Comparison of ENCODE assay signal across 8 mouse cellular contexts in the genomic region with DNA sequence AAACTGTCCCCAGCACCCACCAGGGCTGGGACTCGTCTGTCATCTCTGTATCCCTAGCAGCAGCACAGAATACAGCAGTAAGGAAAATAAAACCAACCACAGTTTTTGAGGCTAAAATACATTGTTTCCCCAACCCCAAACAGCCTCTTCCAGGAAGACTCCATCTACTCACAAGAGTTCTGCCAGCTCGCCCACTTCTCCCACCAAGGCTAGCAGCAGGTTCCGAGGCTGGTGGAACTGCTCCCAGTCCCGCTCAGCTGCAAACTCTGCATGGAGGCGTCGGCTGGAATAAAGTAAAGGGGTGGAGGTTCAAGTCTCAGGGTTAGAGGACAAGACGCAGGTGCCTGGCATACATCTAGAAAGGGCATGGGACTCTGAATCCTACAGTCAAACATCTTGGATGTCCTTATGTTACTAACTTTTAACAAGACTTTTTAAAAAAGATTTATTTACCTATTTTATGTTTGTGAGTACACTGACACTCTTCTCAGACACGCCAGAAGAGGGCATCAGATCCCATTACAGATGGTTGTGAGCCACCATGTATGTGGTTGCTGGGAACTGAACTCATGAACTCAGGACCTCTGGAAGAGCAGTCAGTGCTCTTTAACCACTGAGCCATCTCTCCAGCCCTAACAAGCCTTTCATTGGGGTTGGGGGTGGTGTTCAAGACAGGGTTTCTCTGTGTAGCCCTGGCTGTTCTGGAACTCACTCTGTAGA. TPM values are rescaled to one million over a fixed set of nuclear protein-coding genes. Genes with fewer than 3 reads are reported as not detected.
DNase-seq lines count a peak whose midpoint lies in the region; ATAC-seq and TF ChIP-seq lines count a peak whose summit lies in the region.

No protein-coding gene starts in this region.

- peaks cover 22% of the 10 kb centered on the region for H3K36me3 ChIP-seq in heart, embryonic 10.5 days
- peaks cover 20 to 37% of the 10 kb centered on the region in 2 experiments for H3K36me3 ChIP-seq in CH12.LX (replicated peaks in 1 of 2; ENCODE audit: control insufficient read depth in 1 of 2, insufficient read depth in 1 of 2, low read length in 1 of 2)
- no peaks in the 10 kb centered on the region for H3K36me3 ChIP-seq in forebrain, postnatal 0 days (ENCODE audit: insufficient read depth)
- H3K36me3 ChIP-seq in midbrain, embryonic 10.5 days: peaks cover 40% of the 10 kb centered on the region

- 70% methylated on average over 8 of the region's 8 CpGs for WGBS in heart, embryonic 10.5 days
- WGBS in forebrain, postnatal 0 days: 64% methylated on average over 8 of the region's 8 CpGs
- WGBS in midbrain, embryonic 10.5 days: 78% methylated on average over 8 of the region's 8 CpGs
- 40% methylated on average over 8 of the region's 8 CpGs for WGBS in cerebellum, adult 2 months

- ATAC-seq in forebrain, postnatal 0 days: no peak

- TF ChIP-seq RAD21 in CH12.LX (IDR thresholded peaks at IDR 0.05; ENCODE audit: low read depth, low read length): peak; percentile 10; the same call in 1 of the 2 replicates

- peak overlapping the region; percentile 76 for H3K4me3 ChIP-seq in heart, embryonic 10.5 days
- H3K4me3 ChIP-seq in CH12.LX (replicated peaks in 1 of 3; ENCODE audit: low read depth in 2 of 3, low read length in 2 of 3, poor library complexity in 1 of 3): peak overlapping the region in 2 of 3 experiments; percentile 66 to 76
- H3K4me3 ChIP-seq in forebrain, postnatal 0 days (ENCODE audit: low read depth, low read length): no peak overlapping the region
- peak overlapping the region; percentile 67 for H3K4me3 ChIP-seq in midbrain, embryonic 10.5 days
- no peak overlapping the region for H3K4me3 ChIP-seq in cerebellum, adult 2 months (replicated peaks; ENCODE audit: insufficient read depth, low read depth, low read length)

- peaks cover 15% of the 10 kb centered on the region for H3K79me2 ChIP-seq in CH12.LX (replicated peaks; ENCODE audit: control insufficient read depth, extremely low read depth, insufficient read depth, poor library complexity, severe bottlenecking)

- TF ChIP-seq POLR2A in CH12.LX (IDR thresholded peaks at IDR 0.05; ENCODE audit: low read depth, low read length): no peak
- no peak for TF ChIP-seq POLR2A in cerebellum, adult 2 months (IDR thresholded peaks at IDR 0.05; ENCODE audit: borderline replicate concordance, insufficient read depth, low read length)

- in situ Hi-C loops in CH12.LX (cut with MboI; ENCODE audit: low pct_ligation_motif_present, low pct_unique_long_range_greater_than_20kb, low sequenced_read_pairs): no loop called here

- peak in 1 of 2 experiments; percentile 37; a peak in 2 of 4 replicates for TF ChIP-seq CTCF in CH12.LX (conservative IDR thresholded peaks at IDR 0.05 in 1 of 2, IDR thresholded peaks at IDR 0.05 in 1 of 2; ENCODE audit: low read depth in 2 of 2, low read length in 2 of 2)
- no peak for TF ChIP-seq CTCF in forebrain, postnatal 0 days (IDR thresholded peaks at IDR 0.05; ENCODE audit: low read depth)
- TF ChIP-seq CTCF in cerebellum, adult 2 months (IDR thresholded peaks at IDR 0.05; ENCODE audit: borderline replicate concordance, insufficient read depth, low read depth, low read length): no peak

- intact Hi-C loops in heart, postnatal 10 days (cut with DNase I): no loop called here

- no peaks in the 10 kb centered on the region for H3K9me3 ChIP-seq in heart, embryonic 10.5 days
- H3K9me3 ChIP-seq in CH12.LX (replicated peaks; ENCODE audit: low read length): no peaks in the 10 kb centered on the region
- H3K9me3 ChIP-seq in forebrain, postnatal 0 days (ENCODE audit: low read length): no peaks in the 10 kb centered on the region
- no peaks in the 10 kb centered on the region for H3K9me3 ChIP-seq in midbrain, embryonic 10.5 days (replicated peaks)

- H3K27ac ChIP-seq in heart, embryonic 10.5 days: no peak overlapping the region
- H3K27ac ChIP-seq in CH12.LX (ENCODE audit: insufficient read depth, low read depth): no peak overlapping the region
- H3K27ac ChIP-seq in forebrain, postnatal 0 days (ENCODE audit: low read depth, low read length): no peak overlapping the region
- no peak overlapping the region for H3K27ac ChIP-seq in midbrain, embryonic 10.5 days (replicated peaks)
- H3K27ac ChIP-seq in cerebellum, adult 2 months (ENCODE audit: insufficient read depth, low read length): no peak overlapping the region

- H3K9ac ChIP-seq in CH12.LX (ENCODE audit: insufficient read depth, low read depth): no peak overlapping the region; the same call in 1 of the 2 replicates
- H3K9ac ChIP-seq in forebrain, postnatal 0 days: peak overlapping the region; percentile 58; the same call in 1 of the 2 replicates

- no peak for TF ChIP-seq EP300 in CH12.LX (IDR thresholded peaks at IDR 0.05; ENCODE audit: low read length)

- dilution Hi-C loops in CH12.LX (cut with MboI; ENCODE audit: extremely low pct_ligation_motif_present, extremely low pct_unique_long_range_greater_than_20kb, low sequenced_read_pairs): no loop called here

- H3K4me1 ChIP-seq in heart, embryonic 10.5 days: peaks cover 27% of the 10 kb centered on the region
- H3K4me1 ChIP-seq in CH12.LX (ENCODE audit: control insufficient read depth in 1 of 2, insufficient read depth in 2 of 2): peaks cover 12 to 47% of the 10 kb centered on the region in 2 experiments; a peak in 3 of 4 replicates
- peaks cover 3% of the 10 kb centered on the region; the same call in 1 of the 2 replicates for H3K4me1 ChIP-seq in forebrain, postnatal 0 days (ENCODE audit: insufficient read depth)
- peaks cover 35% of the 10 kb centered on the region for H3K4me1 ChIP-seq in midbrain, embryonic 10.5 days
- H3K4me1 ChIP-seq in cerebellum, adult 2 months (ENCODE audit: control insufficient read depth, insufficient read depth, low read length): peaks cover 3% of the 10 kb centered on the region; the same call in 1 of the 2 replicates

- H3K4me2 ChIP-seq in CH12.LX (ENCODE audit: insufficient read depth, low read depth, poor library complexity, severe bottlenecking): peak overlapping the region; percentile 64
- peak overlapping the region; percentile 78 for H3K4me2 ChIP-seq in forebrain, postnatal 0 days (ENCODE audit: low read depth)

- no peaks in the 10 kb centered on the region for H3K27me3 ChIP-seq in heart, embryonic 10.5 days (ENCODE audit: insufficient read depth, poor library complexity, severe bottlenecking)
- H3K27me3 ChIP-seq in CH12.LX (replicated peaks): no peaks in the 10 kb centered on the region
- no peaks in the 10 kb centered on the region for H3K27me3 ChIP-seq in forebrain, postnatal 0 days (ENCODE audit: insufficient read depth, low read length)
- H3K27me3 ChIP-seq in midbrain, embryonic 10.5 days (ENCODE audit: low read depth, poor library complexity, severe bottlenecking): no peaks in the 10 kb centered on the region
- no peaks in the 10 kb centered on the region for H3K27me3 ChIP-seq in cerebellum, adult 2 months (ENCODE audit: control insufficient read depth, insufficient read depth, low read length)

- DNase-seq in heart, embryonic 10.5 days (ENCODE audit: low spot score): no peak
- no peak for DNase-seq in heart, postnatal 10 days
- DNase-seq in CH12.LX (ENCODE audit: extremely low read depth): no peak
- no peak for DNase-seq in forebrain, postnatal 0 days
- no peak for DNase-seq in midbrain, embryonic 10.5 days (ENCODE audit: low spot score)
- DNase-seq in layer of hippocampus, postnatal 25 days (ENCODE audit: extremely low spot score in 1 of 2, low spot score in 1 of 2): no peak
- DNase-seq in layer of hippocampus, adult 9-10 months (ENCODE audit: low spot score): no peak
- DNase-seq in cerebellum, adult 2 months: no peak

RNA-seq across cellular contexts. Expression of a gene that starts 1.2 kb away (rescaled TPM):
- polyA plus RNA-seq in heart, embryonic 10.5 days (2016; fragmentation: Nextera tagmentation; extraction: Ambion mirVana): 222 and 262 TPM in 2 replicates
- total RNA-seq in heart, postnatal 10 days (2021): 10 to 100 TPM; 45.2 to 48.5 TPM
- total RNA-seq in CH12.LX (2012; rRNA removed) (296 and 352 TPM in 2 replicates), CH12.LX (2014; rRNA removed) (197 and 221 TPM in 2 replicates)
- polyA plus RNA-seq in CH12.LX (2012; ENCODE audit: insufficient read length, low read depth): 197 and 210 TPM in 2 replicates
- 90.8 and 122 TPM in 2 replicates for total RNA-seq in forebrain, postnatal 0 days (2014; rRNA removed)
- 138 and 183 TPM in 2 replicates for polyA plus RNA-seq in forebrain, postnatal 0 days (2015; fragmentation: Nextera tagmentation; extraction: Ambion mirVana)
- polyA plus RNA-seq in midbrain, embryonic 10.5 days (2016; fragmentation: Nextera tagmentation; extraction: Ambion mirVana): 289 and 345 TPM in 2 replicates
- total RNA-seq in layer of hippocampus, postnatal 25 days (2021): 10 to 100 TPM; 21.7 to 27.7 TPM
- polyA plus RNA-seq in cerebellum, adult 2 months (2012; rRNA removed): 23.8 and 25.6 TPM in 2 replicates

RNA-seq across cellular contexts. Expression of a gene that starts 14.5 kb away (rescaled TPM):
- 79.9 and 88.3 TPM in 2 replicates for polyA plus RNA-seq in heart, embryonic 10.5 days (2016; fragmentation: Nextera tagmentation; extraction: Ambion mirVana)
- total RNA-seq in heart, postnatal 10 days (2021): 10 to 100 TPM; 39.4 to 49.4 TPM
- total RNA-seq in CH12.LX (2012; rRNA removed): 209 and 215 TPM in 2 replicates
- total RNA-seq in CH12.LX (2014; rRNA removed): 203 and 223 TPM in 2 replicates
- polyA plus RNA-seq in CH12.LX (2012; ENCODE audit: insufficient read length, low read depth): 158 and 159 TPM in 2 replicates
- total RNA-seq in forebrain, postnatal 0 days (2014; rRNA removed): 73.0 and 78.0 TPM in 2 replicates
- polyA plus RNA-seq in forebrain, postnatal 0 days (2015; fragmentation: Nextera tagmentation; extraction: Ambion mirVana): 82.4 and 83.5 TPM in 2 replicates
- 71.2 and 76.9 TPM in 2 replicates for polyA plus RNA-seq in midbrain, embryonic 10.5 days (2016; fragmentation: Nextera tagmentation; extraction: Ambion mirVana)
- 10 to 100 TPM; 43.0 to 43.8 TPM for total RNA-seq in layer of hippocampus, postnatal 25 days (2021)
- 31.1 and 31.7 TPM in 2 replicates for polyA plus RNA-seq in cerebellum, adult 2 months (2012; rRNA removed)

RNA-seq across cellular contexts. Expression of a gene that starts 15.3 kb away (rescaled TPM):
- polyA plus RNA-seq in heart, embryonic 10.5 days (2016; fragmentation: Nextera tagmentation; extraction: Ambion mirVana): 41.3 and 44.6 TPM in 2 replicates
- 10 to 100 TPM; 14.3 to 15.9 TPM for total RNA-seq in heart, postnatal 10 days (2021)
- total RNA-seq in CH12.LX (2012; rRNA removed) (26.5 and 29.8 TPM in 2 replicates), CH12.LX (2014; rRNA removed) (23.9 and 27.0 TPM in 2 replicates)
- 34.7 and 35.5 TPM in 2 replicates for polyA plus RNA-seq in CH12.LX (2012; ENCODE audit: insufficient read length, low read depth)
- 65.2 and 65.7 TPM in 2 replicates for total RNA-seq in forebrain, postnatal 0 days (2014; rRNA removed)
- 75.1 and 75.9 TPM in 2 replicates for polyA plus RNA-seq in forebrain, postnatal 0 days (2015; fragmentation: Nextera tagmentation; extraction: Ambion mirVana)
- polyA plus RNA-seq in midbrain, embryonic 10.5 days (2016; fragmentation: Nextera tagmentation; extraction: Ambion mirVana): 59.4 TPM in 2 replicates
- 10 to 100 TPM; 67.4 to 73.4 TPM for total RNA-seq in layer of hippocampus, postnatal 25 days (2021)
- polyA plus RNA-seq in cerebellum, adult 2 months (2012; rRNA removed): 88.7 and 95.4 TPM in 2 replicates

RNA-seq across cellular contexts. Expression of a gene that starts 26.4 kb away (rescaled TPM):
- polyA plus RNA-seq in heart, embryonic 10.5 days (2016; fragmentation: Nextera tagmentation; extraction: Ambion mirVana): 21.2 and 25.4 TPM in 2 replicates
- total RNA-seq in heart, postnatal 10 days (2021): 10 to 100 TPM; 11.5 to 15.5 TPM
- total RNA-seq in CH12.LX (2012; rRNA removed): 73.8 and 92.3 TPM in 2 replicates
- 42.1 and 42.7 TPM in 2 replicates for total RNA-seq in CH12.LX (2014; rRNA removed)
- polyA plus RNA-seq in CH12.LX (2012; ENCODE audit: insufficient read length, low read depth): 147 and 171 TPM in 2 replicates
- total RNA-seq in forebrain, postnatal 0 days (2014; rRNA removed): 6.5 and 8.0 TPM in 2 replicates
- 5.6 and 6.7 TPM in 2 replicates for polyA plus RNA-seq in forebrain, postnatal 0 days (2015; fragmentation: Nextera tagmentation; extraction: Ambion mirVana)
- polyA plus RNA-seq in midbrain, embryonic 10.5 days (2016; fragmentation: Nextera tagmentation; extraction: Ambion mirVana): 31.8 and 32.7 TPM in 2 replicates
- total RNA-seq in layer of hippocampus, postnatal 25 days (2021): 1 to 10 TPM; 4.0 to 4.2 TPM
- 11.3 and 12.5 TPM in 2 replicates for polyA plus RNA-seq in cerebellum, adult 2 months (2012; rRNA removed)

RNA-seq across cellular contexts. Expression of a gene that starts 26.5 kb away (rescaled TPM):
- 30.5 and 42.9 TPM in 2 replicates for polyA plus RNA-seq in heart, embryonic 10.5 days (2016; fragmentation: Nextera tagmentation; extraction: Ambion mirVana)
- total RNA-seq in heart, postnatal 10 days (2021): 1 to 10 TPM; 6.8 to 8.8 TPM
- total RNA-seq in CH12.LX (2012; rRNA removed) (17.4 and 18.8 TPM in 2 replicates), CH12.LX (2014; rRNA removed) (8.6 and 9.8 TPM in 2 replicates)
- polyA plus RNA-seq in CH12.LX (2012; ENCODE audit: insufficient read length, low read depth): 15.0 and 15.2 TPM in 2 replicates
- 34.3 and 46.6 TPM in 2 replicates for total RNA-seq in forebrain, postnatal 0 days (2014; rRNA removed)
- polyA plus RNA-seq in forebrain, postnatal 0 days (2015; fragmentation: Nextera tagmentation; extraction: Ambion mirVana): 29.8 and 35.9 TPM in 2 replicates
- polyA plus RNA-seq in midbrain, embryonic 10.5 days (2016; fragmentation: Nextera tagmentation; extraction: Ambion mirVana): 75.4 and 78.6 TPM in 2 replicates
- 10 to 100 TPM; 18.0 to 20.6 TPM for total RNA-seq in layer of hippocampus, postnatal 25 days (2021)
- polyA plus RNA-seq in cerebellum, adult 2 months (2012; rRNA removed): 16.6 and 17.6 TPM in 2 replicates

Comparison
In these comparisons a context has a peak if more than half of its experiments do, and no peak if none do; other contexts are left out.
1. H3K4me3 ChIP-seq: peak in heart, embryonic 10.5 days (single experiment), CH12.LX (2 of 3) and midbrain, embryonic 10.5 days (single experiment); none in forebrain, postnatal 0 days (single experiment) and cerebellum, adult 2 months (single experiment).